Mouse (Mus musculus) myocyte (in vitro differentiated cells): ENCODE data around the gene Grk4. TPM values are rescaled to one million over a fixed set of nuclear protein-coding genes. Genes with fewer than 3 reads are reported as not detected.

ENCODE experiments used
- H3K27me3 ChIP-seq: one replicate; pipeline ENCODE4 v1.6.1; 2011; ENCODE audit not compliant: control insufficient read depth, insufficient read depth, insufficient read length
- H3K36me3 ChIP-seq: one replicate; pipeline ENCODE4 v1.6.1; 2011; ENCODE audit not compliant: control insufficient read depth, insufficient read depth
- H3K4me2 ChIP-seq: one replicate; pipeline ENCODE4 v1.6.1; 2011; ENCODE audit warnings: low read depth, control low read depth
- H3K4me3 ChIP-seq: one replicate; pipeline ENCODE4 v1.5.1; 2011; ENCODE audit warnings: mild to moderate bottlenecking, control low read depth, moderate library complexity
- H3K79me2 ChIP-seq: one replicate; pipeline ENCODE4 v1.6.1; 2011; ENCODE audit not compliant: control insufficient read depth, insufficient read depth
- H3ac ChIP-seq: one replicate; pipeline ENCODE4 v1.6.1; 2011; ENCODE audit not compliant: control insufficient read depth, insufficient read length
- CEBPB ChIP-seq: IDR thresholded peaks from 2 replicates; pipeline ENCODE4 v1.6.1; 2011; ENCODE audit warnings: mild to moderate bottlenecking, moderate library complexity; ENCODE audit not compliant: poor library complexity, insufficient read depth, severe bottlenecking
- E2F4 ChIP-seq: IDR thresholded peaks from one replicate; pipeline ENCODE4 v1.6.1; 2011; ENCODE audit warnings: mild to moderate bottlenecking, control low read depth, moderate library complexity; ENCODE audit not compliant: insufficient read depth
- MAX ChIP-seq: IDR thresholded peaks from one replicate; pipeline ENCODE4 v1.6.1; 2011; ENCODE audit warnings: low read depth, mild to moderate bottlenecking, control low read depth
- MYOD1 ChIP-seq, 3 experiments: IDR thresholded peaks; one replicate each; pipeline ENCODE4 v1.6.1; 2011; ENCODE audit warnings: control low read depth in 2 of 3, low read depth in 2 of 3, mild to moderate bottlenecking in 2 of 3, moderate library complexity in 1 of 3; ENCODE audit not compliant: insufficient read length in 2 of 3, control insufficient read depth in 1 of 3
- MYOG ChIP-seq, 3 experiments: IDR thresholded peaks; one replicate each; pipeline ENCODE4 v1.6.1; 2011; ENCODE audit warnings: control low read depth in 2 of 3, low read depth in 2 of 3, mild to moderate bottlenecking in 2 of 3; ENCODE audit not compliant: insufficient read length in 2 of 3, control insufficient read depth in 1 of 3, insufficient read depth in 1 of 3
- POLR2A ChIP-seq: IDR thresholded peaks from one replicate; pipeline ENCODE4 v1.6.1; 2011; ENCODE audit warnings: low read depth, mild to moderate bottlenecking, control low read depth, moderate library complexity; ENCODE audit not compliant: insufficient read length
- POLR2AphosphoS2 ChIP-seq: IDR thresholded peaks from one replicate; pipeline ENCODE4 v1.6.1; 2011; ENCODE audit warnings: low read depth, control low read depth; ENCODE audit not compliant: insufficient read length
- REST ChIP-seq: IDR thresholded peaks from one replicate; pipeline ENCODE4 v1.6.1; 2011; ENCODE audit warnings: mild to moderate bottlenecking, control low read depth, moderate library complexity; ENCODE audit not compliant: insufficient read depth, insufficient read length
- SRF ChIP-seq: IDR thresholded peaks from one replicate; pipeline ENCODE4 v1.6.1; 2011; ENCODE audit warnings: low read depth; ENCODE audit not compliant: control insufficient read depth, insufficient read length
- TCF12 ChIP-seq: IDR thresholded peaks from one replicate; pipeline ENCODE4 v1.6.1; 2011; ENCODE audit warnings: mild to moderate bottlenecking, control low read depth; ENCODE audit not compliant: poor library complexity, insufficient read depth, severe bottlenecking
- TCF3 ChIP-seq: IDR thresholded peaks from one replicate; pipeline ENCODE4 v1.6.1; 2011; ENCODE audit warnings: low read depth, control low read depth; ENCODE audit not compliant: insufficient read length
- USF1 ChIP-seq: IDR thresholded peaks from one replicate; pipeline ENCODE4 v1.6.1; 2011; ENCODE audit warnings: low read depth, mild to moderate bottlenecking, control low read depth, moderate library complexity
- polyA plus RNA-seq: library from polyadenylated mRNA; unstranded; fragments of >200 nt; fragmentation: generic; extraction: Trizol; gene quantifications from one replicate; pipeline ENCODE4 v1.2.1, GENCODE M21; 2012; ENCODE audit warnings: missing spikeins

Grk4 gene
- polyA plus RNA-seq: 0.34 TPM

DNA sequence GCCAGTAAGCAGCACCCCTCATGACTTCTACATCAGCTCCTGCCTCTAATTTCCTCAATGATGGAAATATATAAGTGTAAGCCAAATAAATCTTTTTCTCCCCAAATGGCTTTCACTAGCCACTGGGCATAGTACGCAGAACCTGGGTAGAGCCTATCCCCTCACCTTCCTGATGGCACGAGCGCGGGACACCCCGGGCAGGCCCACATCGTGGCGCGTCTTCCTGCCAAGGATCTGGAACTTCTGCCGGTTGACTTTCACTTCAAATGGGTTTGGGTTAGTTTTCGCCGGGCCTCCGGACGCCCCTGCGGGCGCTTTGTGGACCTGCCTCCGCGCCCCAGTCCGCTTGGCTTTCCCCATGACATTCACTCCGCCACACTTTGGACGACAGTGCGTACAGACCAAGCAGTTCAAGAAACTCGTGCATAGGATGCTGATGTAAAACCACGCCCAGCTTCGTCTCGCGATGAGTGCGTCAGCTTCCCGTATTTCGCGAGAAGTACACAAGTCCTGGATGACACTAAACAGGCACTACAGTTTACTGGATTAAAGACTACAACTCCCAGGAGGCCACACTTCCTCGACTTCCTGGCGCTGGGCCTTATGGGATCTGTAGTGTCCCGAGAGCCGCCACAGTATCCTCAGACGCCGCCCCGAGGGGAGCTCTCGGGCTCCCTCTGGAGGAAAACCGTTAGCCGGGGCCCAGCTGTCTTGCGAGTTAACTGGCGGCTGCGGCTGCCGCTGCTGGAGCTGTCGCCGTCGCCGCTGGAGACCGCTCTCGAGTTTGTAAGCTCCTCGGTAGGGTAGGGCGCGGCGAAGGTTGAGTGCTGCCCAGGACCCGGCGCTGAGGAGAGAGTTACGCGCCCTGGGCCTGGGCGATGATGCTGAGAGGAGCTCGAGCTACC lies at the start of gene Grk4, which contains the start of gene Nop14:
TSS of gene Grk4 (plus strand) at position 694 of the 905 bp plus-strand sequence.
TSS of gene Nop14 (minus strand) at position 463 of the 905 bp plus-strand sequence.
- Histone ChIP-seq H3K4me3 (peak within 1 kb of the TSS; percentile 63), H3ac (peak within 1 kb of the TSS; percentile 72), H3K4me2 (peak within 1 kb of the TSS; percentile 88), H3K36me3 (peaks cover 19% of the 10 kb centered on the region), H3K27me3 (no peaks in the 10 kb centered on the region), H3K79me2 (peaks cover 25% of the 10 kb centered on the region)
- TF ChIP-seq MYOD1 (IDR thresholded peaks at IDR 0.05; ENCODE audit: control insufficient read depth in 1 of 3, insufficient read length in 2 of 3, low read depth in 2 of 3) (peak in 2 of 3 experiments; percentile 56 to 77), POLR2AphosphoS2 (peak; percentile 96), CEBPB (0 out of 2 replicates have a peak, but pooled peaks have one; percentile 16), REST (no peak), TCF3 (no peak), USF1 (no peak), POLR2A (peak; percentile 96), MYOG (IDR thresholded peaks at IDR 0.05; ENCODE audit: control insufficient read depth in 1 of 3, insufficient read depth in 1 of 3, insufficient read length in 2 of 3, low read depth in 2 of 3) (peak; percentile 42 to 85 (median 53)), MAX (peak; percentile 72)

DNA sequence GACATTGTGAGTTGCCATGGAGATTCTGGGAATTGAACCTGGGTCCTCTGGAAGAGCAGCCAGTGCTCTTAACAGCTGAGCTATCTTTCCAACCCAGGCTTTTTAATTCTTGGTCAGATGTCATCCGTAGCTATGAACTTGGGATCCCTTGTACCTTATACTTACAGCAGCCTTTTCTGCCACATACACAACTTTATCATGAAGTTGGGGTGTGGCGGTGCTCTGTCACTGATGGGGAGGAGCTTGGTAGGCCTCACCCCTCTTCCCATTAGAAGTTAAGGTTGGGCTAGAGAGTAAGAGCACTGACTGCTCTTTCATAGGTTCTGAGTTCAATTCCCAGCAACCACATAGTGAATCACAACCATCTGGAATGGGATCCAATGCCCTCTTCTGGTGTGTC lies 27.2 kb upstream of the Grk4 start:
- no peaks in the 10 kb centered on the region for H3K27me3 ChIP-seq

DNA sequence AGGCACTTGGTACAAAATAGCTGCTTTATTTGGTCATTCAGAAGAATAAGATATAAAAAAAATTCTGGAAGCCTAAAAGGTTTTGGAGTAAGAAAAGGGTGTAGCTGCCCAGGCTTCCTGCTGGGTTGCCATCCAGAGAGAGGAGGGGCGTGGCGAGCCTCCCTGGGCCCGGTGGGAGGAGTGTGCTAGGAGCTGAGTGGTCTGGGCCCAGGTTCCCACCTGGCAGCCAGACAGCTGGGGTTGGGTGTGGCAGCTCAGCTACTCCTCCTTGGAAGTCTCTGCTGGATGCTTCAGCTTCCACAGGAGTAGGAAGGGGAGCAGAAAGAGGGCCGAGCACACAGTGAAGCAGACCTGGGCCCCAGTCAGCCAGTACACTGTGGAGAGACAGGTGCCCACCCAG lies 26.5 kb upstream of the Grk4 start:
- TF ChIP-seq MYOD1 (IDR thresholded peaks at IDR 0.05; ENCODE audit: control insufficient read depth in 1 of 3, insufficient read length in 2 of 3, low read depth in 2 of 3): peak in 1 of 3 experiments; percentile 36
- TF ChIP-seq MAX: no peak
- no peak for TF ChIP-seq E2F4
- no peak for TF ChIP-seq POLR2A
- TF ChIP-seq TCF12: no peak
- TF ChIP-seq CEBPB: no peak
- no peak for TF ChIP-seq REST
- TF ChIP-seq MYOG (IDR thresholded peaks at IDR 0.05; ENCODE audit: control insufficient read depth in 1 of 3, insufficient read depth in 1 of 3, insufficient read length in 2 of 3, low read depth in 2 of 3): peak in 1 of 3 experiments; percentile 47
- TF ChIP-seq TCF3: no peak
- TF ChIP-seq POLR2AphosphoS2: no peak
- H3ac ChIP-seq: no peak overlapping the region
- no peaks in the 10 kb centered on the region for H3K27me3 ChIP-seq
- no peak overlapping the region for H3K4me2 ChIP-seq
- H3K36me3 ChIP-seq: peaks cover 21% of the 10 kb centered on the region
- no peaks in the 10 kb centered on the region for H3K79me2 ChIP-seq
- H3K4me3 ChIP-seq: no peak overlapping the region

More for the DNA sequence above, 27.2 kb upstream of the Grk4 start:
- Histone ChIP-seq H3ac (no peak overlapping the region), H3K36me3 (peaks cover 21% of the 10 kb centered on the region), H3K4me2 (no peak overlapping the region), H3K79me2 (no peaks in the 10 kb centered on the region), H3K4me3 (no peak overlapping the region)
- no peak for TF ChIP-seq E2F4
- no peak for TF ChIP-seq MYOG (IDR thresholded peaks at IDR 0.05; ENCODE audit: control insufficient read depth in 1 of 3, insufficient read depth in 1 of 3, insufficient read length in 2 of 3, low read depth in 2 of 3)
- no peak for TF ChIP-seq POLR2AphosphoS2
- no peak for TF ChIP-seq SRF
- no peak for TF ChIP-seq REST
- TF ChIP-seq MAX: no peak
- no peak for TF ChIP-seq CEBPB
- TF ChIP-seq MYOD1 (IDR thresholded peaks at IDR 0.05; ENCODE audit: control insufficient read depth in 1 of 3, insufficient read length in 2 of 3, low read depth in 2 of 3): no peak

DNA sequence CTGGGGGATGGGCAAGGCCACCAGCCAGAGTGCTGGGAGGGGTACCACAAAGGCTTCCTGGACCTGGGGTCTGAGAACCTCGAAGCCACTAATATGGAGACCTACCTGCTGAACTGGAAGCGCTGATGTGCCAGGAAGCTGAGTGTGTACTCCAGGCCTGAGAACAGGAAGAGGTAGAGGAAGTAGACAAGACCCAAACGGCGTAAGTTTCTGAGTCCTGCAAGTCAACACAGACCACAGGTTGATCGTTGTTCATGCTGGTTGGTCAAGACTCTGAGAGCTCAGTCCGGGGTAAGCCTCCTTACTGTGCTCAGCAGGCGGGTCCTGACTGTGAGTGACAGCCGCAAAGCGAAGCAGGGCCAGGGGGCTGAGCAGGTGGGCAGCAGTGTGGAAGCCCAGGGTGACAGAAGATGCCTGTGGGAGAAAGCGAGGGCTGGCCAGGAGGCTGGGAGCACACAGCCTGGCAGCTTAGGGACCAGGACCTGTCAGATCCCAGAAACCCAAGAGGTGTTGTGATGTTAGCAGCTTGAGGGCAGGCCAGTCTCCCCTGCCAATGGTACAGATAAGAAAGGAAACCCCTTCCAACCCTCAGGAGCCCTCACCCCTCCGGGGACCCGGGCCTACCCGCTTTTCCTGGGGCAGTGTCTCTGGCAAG lies 25.3 kb upstream of the Grk4 start:
- H3ac ChIP-seq: no peak overlapping the region
- peaks cover 9% of the 10 kb centered on the region for H3K36me3 ChIP-seq
- H3K79me2 ChIP-seq: no peaks in the 10 kb centered on the region
- H3K4me3 ChIP-seq: peak overlapping the region; percentile 63
- H3K4me2 ChIP-seq: no peak overlapping the region
- no peak for TF ChIP-seq MYOD1 (IDR thresholded peaks at IDR 0.05; ENCODE audit: control insufficient read depth in 1 of 3, insufficient read length in 2 of 3, low read depth in 2 of 3)
- no peak for TF ChIP-seq MYOG (IDR thresholded peaks at IDR 0.05; ENCODE audit: control insufficient read depth in 1 of 3, insufficient read depth in 1 of 3, insufficient read length in 2 of 3, low read depth in 2 of 3)
- TF ChIP-seq SRF: no peak
- TF ChIP-seq POLR2AphosphoS2: no peak
- TF ChIP-seq CEBPB: no peak
- no peak for TF ChIP-seq REST
- no peak for TF ChIP-seq TCF12
- TF ChIP-seq POLR2A: no peak
- no peak for TF ChIP-seq E2F4
- no peak for TF ChIP-seq TCF3
- no peak for TF ChIP-seq MAX
- H3K27me3 ChIP-seq: no peaks in the 10 kb centered on the region
